Mouse (Mus musculus) inflammation-experienced regulatory T-cells, adult 6 months (primary cell): ENCODE measurements around the gene Rpgr. TPM values are rescaled to one million over a fixed set of nuclear protein-coding genes. Genes with fewer than 3 reads are reported as not detected.
A peak's percentile ranks its signal among the peaks of the same experiment; 100 is the strongest.

Experiments used
- ATAC-seq: one replicate; pipeline ENCODE4 v1.8.0; 2017
- polyA plus RNA-seq, 3 experiments: library from polyadenylated mRNA; unstranded; fragments of 100-300 nt; shearing (Covaris generic); gene quantifications; one replicate each; pipeline ENCODE4 v1.2.1; 2017

The Rpgr gene
- 1 to 10 TPM; 3.4 to 5.6 (median 4.3) TPM for polyA plus RNA-seq

- ATAC-seq: peak; percentile 89
These were observed at the start of gene Rpgr for GRCm38 (mm10) chrX:10216410-10216949. Gene Rpgr, minus strand, starts transcription at chrX:10216920.

GRCm38 (mm10) chrX:10258260-10258659, 41.5 kb upstream of the Rpgr start:
- ATAC-seq: no peak

- no peak for ATAC-seq
These were observed 41.1 kb upstream of the Rpgr start for GRCm38 (mm10) chrX:10257774-10258173.

GRCm38 (mm10) chrX:10251852-10252504, 35.3 kb upstream of the Rpgr start, which contains the start of gene Otc:
Gene Otc, plus strand, starts transcription at chrX:10252305.
- no peak for ATAC-seq

GRCm38 (mm10) chrX:10251357-10251756, 34.6 kb upstream of the Rpgr start:
- no peak for ATAC-seq

- no peak for ATAC-seq
These were observed 27.2 kb upstream of the Rpgr start for GRCm38 (mm10) chrX:10243916-10244315.

- ATAC-seq: no peak
These were observed 22.8 kb upstream of the Rpgr start for GRCm38 (mm10) chrX:10239515-10239914.

- ATAC-seq: no peak
These were observed 17.9 kb upstream of the Rpgr start for GRCm38 (mm10) chrX:10234617-10235016.

GRCm38 (mm10) chrX:10233051-10233450, 16.3 kb upstream of the Rpgr start:
- no peak for ATAC-seq

- no peak for ATAC-seq
These were observed 2.6 kb upstream of the Rpgr start for GRCm38 (mm10) chrX:10219281-10219680.

GRCm38 (mm10) chrX:10215972-10216371, 748 bp downstream of the Rpgr start:
- peak; percentile 30 for ATAC-seq

- ATAC-seq: no peak
These were observed 10.8 kb downstream of the Rpgr start for GRCm38 (mm10) chrX:10205937-10206336.

- no peak for ATAC-seq
These were observed 15.4 kb downstream of the Rpgr start for GRCm38 (mm10) chrX:10201289-10201688.

GRCm38 (mm10) chrX:10152390-10152789, 64.3 kb downstream of the Rpgr start:
- ATAC-seq: no peak

GRCm38 (mm10) chrX:10117065-10117719, 99.5 kb downstream of the Rpgr start, which contains the start of gene Srpx:
Gene Srpx, minus strand, starts transcription at chrX:10117709.
- ATAC-seq: no peak

- no peak for ATAC-seq
These were observed 100.9 kb downstream of the Rpgr start for GRCm38 (mm10) chrX:10115780-10116179.

GRCm38 (mm10) chrX:10110736-10111135, 106.0 kb downstream of the Rpgr start:
- no peak for ATAC-seq

GRCm38 (mm10) chrX:10108558-10108957, 108.2 kb downstream of the Rpgr start:
- no peak for ATAC-seq

- ATAC-seq: no peak
These were observed 111.2 kb downstream of the Rpgr start for GRCm38 (mm10) chrX:10105475-10105874.

GRCm38 (mm10) chrX:10102739-10103138, 114.0 kb downstream of the Rpgr start:
- no peak for ATAC-seq

GRCm38 (mm10) chrX:10095797-10096196, 120.9 kb downstream of the Rpgr start:
- no peak for ATAC-seq

- ATAC-seq: no peak
These were observed 136.3 kb downstream of the Rpgr start for GRCm38 (mm10) chrX:10080385-10080784.

- ATAC-seq: no peak
These were observed 136.7 kb downstream of the Rpgr start for GRCm38 (mm10) chrX:10079981-10080380.

- no peak for ATAC-seq
These were observed 142.8 kb downstream of the Rpgr start for GRCm38 (mm10) chrX:10073966-10074365.
